Mouse (Mus musculus): ENCODE measurements at regions not wholly inside any gene's neighbourhood (a gene's known extent, or its start where the extent isn't known, plus 50 kb on each side); places are given as distances from the start of the nearest gene placed in this dataset.

DNA sequence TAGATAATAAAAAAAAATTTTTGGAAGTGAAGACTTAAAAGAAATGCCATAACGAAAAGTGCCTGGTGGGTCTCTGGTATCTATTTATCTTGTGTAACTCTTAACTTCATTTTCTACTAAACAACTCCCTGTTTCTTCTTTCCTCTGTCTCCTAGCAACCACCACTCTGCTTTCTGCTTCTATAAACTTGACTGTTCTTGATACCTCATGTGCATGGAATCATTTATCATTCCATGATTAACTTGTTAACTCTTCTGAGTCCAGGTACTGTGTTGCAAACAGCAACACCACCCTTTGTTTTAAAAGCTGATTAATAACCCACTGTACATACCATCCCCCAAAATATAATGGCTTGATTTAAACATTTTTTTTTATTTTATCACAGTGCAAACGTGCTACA lies 325.0 kb downstream of the Mettl4 start:
- no peak for DNase-seq (ENCODE audit: inconsistent ontology term)

DNA sequence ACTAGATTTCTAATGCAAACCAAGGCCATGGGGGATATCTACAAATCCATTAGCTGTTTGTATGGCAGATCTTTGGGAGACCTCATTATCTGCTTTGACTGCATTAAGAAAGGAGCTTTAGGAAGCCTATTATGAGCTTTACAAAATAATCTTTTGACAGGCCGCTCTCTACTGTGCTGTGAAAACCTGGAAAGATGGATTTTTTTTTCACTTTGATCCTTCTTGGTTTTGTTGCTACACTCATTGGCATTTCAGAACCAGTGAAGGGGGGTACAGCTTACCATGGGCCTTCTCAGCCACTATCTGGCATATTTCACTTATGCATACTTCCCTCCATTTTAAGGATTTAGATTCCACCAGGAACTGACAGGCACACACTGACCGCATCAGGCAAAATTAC lies 366.8 kb downstream of the Mettl4 start:
- no peak for DNase-seq (ENCODE audit: inconsistent ontology term)

DNA sequence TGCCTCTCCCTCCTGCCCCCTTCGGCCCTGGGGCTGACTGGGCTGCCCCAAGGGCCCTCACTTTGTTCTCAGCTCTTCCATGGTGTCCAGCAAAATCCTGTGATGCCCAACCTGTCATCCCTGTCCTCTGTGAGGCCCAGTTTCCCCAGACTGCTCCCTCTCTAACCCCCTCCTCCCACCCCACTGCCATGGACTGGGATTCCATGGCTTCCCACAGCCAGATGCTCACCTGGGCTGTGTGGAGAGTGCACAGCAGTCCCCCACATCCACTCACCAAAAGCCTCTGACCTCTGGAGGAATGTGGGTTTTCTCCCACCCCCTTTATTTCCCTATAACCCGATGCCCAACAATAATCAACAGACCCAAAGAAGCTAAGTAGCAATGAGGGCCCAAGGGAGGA lies 414.1 kb downstream of the Mettl4 start:
- DNase-seq (ENCODE audit: inconsistent ontology term), result no peak

DNA sequence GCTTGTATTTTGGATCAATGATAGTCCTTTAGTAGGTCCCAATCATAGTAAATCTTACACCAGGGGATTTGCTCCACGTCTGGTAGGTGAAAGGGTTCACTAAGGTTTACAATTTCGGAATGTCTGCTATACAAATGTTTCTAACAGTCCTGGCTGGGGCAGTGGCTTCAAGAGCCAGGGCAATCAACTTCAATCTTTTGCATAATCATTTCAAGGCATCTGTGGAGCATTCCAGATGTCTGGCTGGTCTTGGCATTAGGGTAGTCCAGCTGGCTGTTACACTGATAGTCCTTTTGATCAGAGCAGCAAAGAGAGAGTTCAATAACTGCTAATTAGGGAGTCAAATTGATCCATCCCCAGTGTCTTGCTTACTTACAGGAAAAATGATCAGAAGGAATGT lies 423.6 kb downstream of the Mettl4 start:
- DNase-seq (ENCODE audit: inconsistent ontology term), result no peak

DNA sequence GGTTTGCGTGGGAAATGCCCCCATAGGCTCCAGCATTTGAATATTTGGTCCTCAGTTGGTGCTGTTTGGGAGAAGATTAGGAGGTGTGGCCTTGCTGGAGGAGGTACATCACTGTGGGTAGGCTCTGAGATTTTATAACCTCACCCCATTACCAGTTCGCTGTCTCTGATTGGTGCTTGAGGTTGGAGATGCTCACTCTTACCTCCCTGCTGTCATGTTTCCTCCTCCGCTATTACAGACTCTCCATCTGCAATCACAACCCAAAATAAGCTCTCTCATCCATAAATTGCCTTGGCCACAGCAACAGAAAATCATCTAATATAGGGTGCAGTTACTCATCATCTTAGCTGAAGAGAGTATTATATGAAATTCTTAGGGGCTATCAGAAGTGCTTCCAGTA lies 458.6 kb downstream of the Mettl4 start:
- no peak for DNase-seq (ENCODE audit: inconsistent ontology term)

DNA sequence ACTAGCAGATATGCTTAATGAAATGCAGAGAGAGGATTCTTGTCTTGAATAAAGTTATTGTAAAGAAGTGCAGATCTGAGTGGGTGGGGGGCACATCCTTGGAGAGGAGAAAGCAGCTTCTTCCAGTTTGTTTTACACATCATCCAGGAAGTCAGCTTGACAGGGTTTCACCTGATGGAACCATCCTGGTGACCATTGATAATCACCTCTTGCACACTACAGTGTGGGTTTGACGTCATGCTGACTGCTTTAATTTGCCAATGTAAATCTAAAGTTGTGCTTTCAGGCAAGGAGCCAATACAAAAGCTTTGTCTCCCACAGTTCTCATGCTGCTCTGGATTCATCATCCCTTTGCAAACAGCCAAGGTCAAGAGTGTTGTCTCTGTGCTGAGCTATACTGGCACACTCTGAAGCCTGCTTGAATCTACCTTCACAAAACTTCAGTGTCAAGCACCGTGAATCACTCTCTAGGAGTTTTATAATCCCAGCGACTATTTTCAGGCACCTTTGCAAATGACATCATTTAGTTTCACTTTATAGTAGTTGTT lies 462.1 kb downstream of the Mettl4 start:
- DNase-seq (ENCODE audit: inconsistent ontology term), result no peak

DNA sequence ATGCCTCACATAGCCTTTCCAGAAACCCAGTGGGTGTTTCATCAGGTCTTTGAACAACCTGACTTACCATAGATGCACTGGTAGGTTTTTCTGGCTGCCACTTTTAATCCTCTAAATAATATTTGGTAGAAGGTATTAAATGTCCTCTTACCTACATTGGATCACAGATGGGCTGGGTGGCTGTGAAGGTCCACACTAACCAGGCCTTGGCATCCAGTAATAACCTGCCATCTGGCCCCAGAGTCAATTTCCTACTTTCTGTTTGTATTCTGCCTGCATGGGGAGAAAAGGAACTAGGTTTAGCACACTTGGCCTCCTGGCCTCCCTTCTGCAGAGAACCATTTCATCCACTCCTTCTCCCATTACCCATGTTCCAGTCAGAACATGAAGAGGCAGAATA lies 473.0 kb downstream of the Mettl4 start:
- DNase-seq (ENCODE audit: inconsistent ontology term), result no peak

DNA sequence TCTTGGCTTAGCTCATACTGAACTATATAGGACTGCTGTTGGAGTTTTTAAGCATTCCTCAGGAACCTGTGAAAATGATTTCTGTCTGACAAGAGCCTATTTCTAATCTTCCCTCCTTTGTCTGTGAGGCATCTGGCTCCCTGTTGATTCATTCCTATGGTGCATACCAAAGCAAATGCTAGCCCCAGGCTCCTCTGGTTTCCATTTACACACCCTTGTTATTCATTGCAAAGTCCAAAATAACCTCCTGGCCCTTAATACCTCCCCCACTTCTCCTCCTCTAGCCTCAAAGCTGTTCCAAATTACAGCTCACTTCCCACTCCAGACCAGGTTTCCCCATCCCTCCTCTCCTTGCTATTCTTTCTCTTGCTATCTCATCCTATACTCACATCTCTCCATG lies 480.1 kb downstream of the Mettl4 start:
- DNase-seq (ENCODE audit: inconsistent ontology term), result peak; percentile 11

DNA sequence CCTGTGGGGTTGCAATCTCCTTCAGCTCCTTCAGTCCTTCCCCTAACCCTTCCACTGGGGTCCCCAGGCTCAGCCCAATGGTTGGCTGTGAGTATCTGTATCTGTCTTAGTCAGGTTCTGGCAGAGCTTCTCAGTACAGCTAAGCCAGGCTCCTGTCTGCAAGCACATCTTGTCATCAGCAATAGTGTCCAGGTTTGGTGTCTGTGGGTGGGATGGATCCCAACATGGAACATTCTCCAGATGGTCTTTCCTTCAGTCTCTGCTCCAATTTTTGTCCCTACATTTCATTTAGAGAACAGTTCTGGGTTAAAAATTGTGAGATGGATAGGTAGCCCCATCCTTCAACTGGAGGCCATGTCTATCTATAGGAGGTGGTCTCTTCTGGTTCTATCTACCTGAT lies 494.2 kb downstream of the Mettl4 start:
- no peak for DNase-seq (ENCODE audit: inconsistent ontology term)

DNA sequence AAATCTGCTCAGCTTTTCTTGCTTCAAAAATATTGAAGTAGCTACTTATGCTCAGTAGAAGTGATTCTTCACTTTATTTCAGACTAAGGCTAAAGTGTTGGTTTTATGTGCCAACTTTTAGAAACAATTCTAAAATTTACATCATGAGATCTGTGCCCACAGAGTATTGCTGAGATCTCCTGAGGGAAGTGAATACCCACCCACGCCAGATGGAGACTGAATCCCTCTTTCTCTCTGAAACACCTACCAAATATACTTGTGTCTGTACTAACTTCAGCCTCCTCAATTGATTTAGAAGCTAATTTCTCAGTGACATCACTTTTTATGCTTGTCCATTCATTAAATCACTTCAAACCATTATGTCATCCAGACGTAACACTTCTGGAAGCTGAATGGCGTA lies 495.0 kb downstream of the Mettl4 start:
- no peak for DNase-seq (ENCODE audit: inconsistent ontology term)

DNA sequence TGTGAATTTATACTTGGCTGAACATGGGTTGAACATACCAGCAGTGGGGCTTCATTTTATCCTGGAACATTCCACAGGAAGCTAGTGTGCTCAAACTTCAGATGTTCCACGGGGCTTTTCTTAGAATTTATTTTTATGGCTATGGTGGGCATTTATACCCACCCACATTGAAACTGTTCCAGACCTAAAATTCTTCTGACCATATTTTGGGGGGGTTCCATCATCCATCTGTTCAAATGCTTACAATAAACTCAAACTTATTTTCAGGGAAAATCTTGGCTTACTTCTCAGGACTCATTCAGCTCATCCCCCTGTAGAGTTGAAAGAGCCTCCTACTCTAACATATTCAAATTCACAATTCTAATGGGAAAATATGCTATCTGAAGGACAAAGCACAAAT lies 506.0 kb downstream of the Mettl4 start:
- no peak for DNase-seq (ENCODE audit: inconsistent ontology term)

DNA sequence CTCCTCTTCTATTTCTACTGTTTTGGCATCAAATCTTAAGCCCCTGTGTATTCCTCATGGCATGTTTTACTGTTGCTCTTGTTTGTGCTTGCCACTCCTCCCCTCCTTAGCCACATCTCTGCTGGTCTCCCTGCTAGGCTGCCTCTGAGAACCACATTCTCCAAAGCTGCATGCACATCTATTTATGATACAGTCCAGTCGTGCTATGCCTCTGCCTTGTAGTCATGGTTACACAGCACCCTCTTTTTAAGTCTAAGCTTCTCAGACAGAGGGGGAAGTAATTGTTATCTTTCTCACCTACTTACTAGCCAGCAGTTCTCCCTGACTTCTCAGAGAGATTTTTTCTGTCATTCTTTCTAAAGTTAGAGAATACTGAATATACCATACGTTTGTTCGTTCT lies 523.7 kb downstream of the Mettl4 start:
- no peak for DNase-seq (ENCODE audit: inconsistent ontology term)
